Mouse (Mus musculus) layer of hippocampus, adult 6 months (tissue): ENCODE data around the gene 6030498E09Rik. TPM values are rescaled to one million over a fixed set of nuclear protein-coding genes. Genes with fewer than 3 reads are reported as not detected.

Experiments used
- long read RNA-seq, 2 experiments: library from polyadenylated mRNA; unstranded; transcript quantifications; one replicate each; pipeline ENCODE4 v2.0.0; 2019 to 2020
- microRNA-seq: library from miRNA; unstranded; fragments of <30 nt; microRNA quantifications from one replicate; pipeline ENCODE4 v1.2.0, GENCODE M21; 2020
- polyA plus RNA-seq: library from polyadenylated mRNA; unstranded; fragments of <200 nt; fragmentation: Nextera tagmentation; gene quantifications from 2 replicates; pipeline ENCODE4 v1.2.3, GENCODE M21; 2021

6030498E09Rik gene
- not detected in 2 replicates for polyA plus RNA-seq
- long read RNA-seq, experiment 1, partial matches to known transcripts, result 1 of 1 reads
- long read RNA-seq, experiment 1, other reads (novel, unspliced or antisense), result 0 of 1 reads
- long read RNA-seq, experiment 2, partial matches to known transcripts, result 1 of 1 reads
- long read RNA-seq, experiment 2, other reads (novel, unspliced or antisense), result 0 of 1 reads

GRCm38 (mm10) chrX:38772478-38772877, at the start of gene 6030498E09Rik:
Gene 6030498E09Rik, plus strand, starts transcription at chrX:38772671.

Small RNA genes lying within 50 kb of the gene (microRNA-seq; reads per million reads assigned to microRNA genes)
- not detected for gene Gm25642

Other genes starting within 250 kb of the 6030498E09Rik start
- gene Cul4b, start 196.5 kb upstream of the 6030498E09Rik start, polyA plus RNA-seq, result 3.6 and 9.4 TPM in 2 replicates
- 133 and 144 TPM in 2 replicates for gene Mcts1, start 172.1 kb upstream of the 6030498E09Rik start, polyA plus RNA-seq
- 41.0 and 47.9 TPM in 2 replicates for gene C1galt1c1, start 137.6 kb upstream of the 6030498E09Rik start, polyA plus RNA-seq